Mouse (Mus musculus): ENCODE measurements around the gene Zfp282.

- TF ChIP-seq POLR2A (IDR thresholded peaks at IDR 0.05; ENCODE audit: extremely low read depth, insufficient read depth, low read length) (no peak), CTCF (IDR thresholded peaks at IDR 0.05; ENCODE audit: low read depth, low read length) (no peak)
These were observed 65.5 kb downstream of the Zfp282 start for GRCm38 (mm10) chr6:47942461-47942860.
